8 mouse cellular contexts compared by ENCODE assay signal in the genomic region with DNA sequence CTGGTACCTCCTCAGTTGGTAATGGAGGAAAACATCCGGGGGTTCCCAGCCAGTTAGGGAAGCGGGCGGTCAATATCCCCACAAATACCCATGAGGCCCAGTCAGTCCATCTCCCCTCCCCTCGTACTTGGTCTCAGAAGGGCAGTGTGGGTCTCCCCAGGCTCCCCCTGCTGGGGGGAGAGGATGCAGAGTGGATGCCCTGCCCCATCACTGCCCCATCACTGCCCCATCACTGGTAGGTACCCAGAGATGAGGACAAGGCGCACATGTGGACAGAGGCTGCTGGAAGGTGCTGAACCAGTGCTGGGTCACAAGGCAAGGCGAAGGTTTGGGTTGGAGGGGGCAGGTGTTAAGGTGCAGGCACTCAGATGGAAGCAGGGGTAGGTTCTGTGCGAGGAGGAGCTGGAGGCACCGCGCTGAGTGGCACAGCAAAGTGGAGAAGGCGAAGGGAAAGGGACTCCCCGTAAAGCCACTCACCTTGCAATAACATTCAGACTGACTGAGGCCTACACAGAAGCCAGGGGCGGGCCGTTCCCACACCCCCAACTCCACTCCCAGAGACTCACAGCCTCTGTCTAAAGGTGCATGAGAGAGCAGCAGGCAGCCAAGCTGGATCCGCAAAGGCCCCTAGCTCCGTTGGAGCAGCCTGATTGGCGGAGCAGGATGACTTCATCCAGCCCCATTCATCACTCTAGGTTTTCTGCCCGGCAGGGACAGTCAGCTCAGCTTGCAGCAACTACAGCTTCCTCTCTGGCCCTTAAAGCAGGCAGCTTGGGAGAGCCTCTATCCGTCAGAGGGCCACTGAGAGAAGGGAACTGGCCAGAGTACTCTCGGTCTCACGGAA.
DNase-seq lines count a peak whose midpoint lies in the region; ATAC-seq and TF ChIP-seq lines count a peak whose summit lies in the region.

No protein-coding gene starts in this region.

- intact Hi-C loops in left cerebral cortex, adult 2 months (cut with DNase I): loop anchor here (5.0 to 10.0 kb wide), 2 partner anchors 45 to 167 kb away; no protein-coding TSS in a partner anchor

- H3K27ac ChIP-seq in heart, embryonic 13.5 days (replicated peaks): peak overlapping the region; percentile 46
- H3K27ac ChIP-seq in left cerebral cortex, adult 2 months: peak overlapping the region; percentile 88
- peak overlapping the region; percentile 89 for H3K27ac ChIP-seq in midbrain, embryonic 16.5 days (ENCODE audit: low read length)

- WGBS in heart, embryonic 13.5 days: 23% methylated on average over 20 of the region's 20 CpGs
- WGBS in midbrain, embryonic 16.5 days: 14% methylated on average over 20 of the region's 20 CpGs

- H3K27me3 ChIP-seq in heart, embryonic 13.5 days (replicated peaks): 0 out of 2 replicates have a peak, but pooled peaks cover 4% of the 10 kb centered on the region
- no peaks in the 10 kb centered on the region for H3K27me3 ChIP-seq in midbrain, embryonic 16.5 days (ENCODE audit: control insufficient read depth, insufficient read depth, low read depth, low read length)

- H3K4me1 ChIP-seq in heart, embryonic 13.5 days: peaks cover 29% of the 10 kb centered on the region
- peaks cover 29% of the 10 kb centered on the region for H3K4me1 ChIP-seq in midbrain, embryonic 16.5 days (ENCODE audit: control insufficient read depth, insufficient read depth, low read length)

- peak; percentile 36 for TF ChIP-seq CTCF in left cerebral cortex, adult 2 months (IDR thresholded peaks at IDR 0.05)

- no peaks in the 10 kb centered on the region for H3K36me3 ChIP-seq in heart, embryonic 13.5 days
- H3K36me3 ChIP-seq in midbrain, embryonic 16.5 days (ENCODE audit: control insufficient read depth, insufficient read depth, low read length): no peaks in the 10 kb centered on the region

- H3K4me2 ChIP-seq in heart, embryonic 13.5 days: peak overlapping the region; percentile 57
- peak overlapping the region; percentile 52 for H3K4me2 ChIP-seq in midbrain, embryonic 16.5 days (ENCODE audit: low read length)

- ATAC-seq in heart, embryonic 13.5 days (ENCODE audit: extremely low read depth, insufficient number of reproducible peaks, low FRiP score, low TSS enrichment): peak; percentile 35
- peak; percentile 88 for ATAC-seq in midbrain, embryonic 16.5 days

- peak overlapping the region; percentile 56 for H3K9ac ChIP-seq in heart, embryonic 13.5 days
- peak overlapping the region; percentile 66 for H3K9ac ChIP-seq in midbrain, embryonic 16.5 days (ENCODE audit: low read depth, low read length)

- no peaks in the 10 kb centered on the region for H3K9me3 ChIP-seq in heart, embryonic 13.5 days
- no peaks in the 10 kb centered on the region for H3K9me3 ChIP-seq in midbrain, embryonic 16.5 days (replicated peaks; ENCODE audit: control insufficient read depth, low read length, poor library complexity, severe bottlenecking)

- peak; percentile 44 for DNase-seq in lung, postnatal 10 days
- no peak for DNase-seq in lung, adult 18-20 months
- DNase-seq in cerebellum, postnatal 36 days: peak; percentile 77 to 80
- DNase-seq in left cerebral cortex, adult 2 months (ENCODE audit: extremely low spot score in 1 of 2, low spot score in 2 of 2): peak; percentile 79 to 83
- DNase-seq in urinary bladder, adult 2 months (ENCODE audit: low spot score): no peak
- DNase-seq in ovary, adult 18-20 months (ENCODE audit: low spot score): no peak

- peak overlapping the region; percentile 27 for H3K4me3 ChIP-seq in heart, embryonic 13.5 days
- H3K4me3 ChIP-seq in left cerebral cortex, adult 2 months: peak overlapping the region; percentile 18
- H3K4me3 ChIP-seq in midbrain, embryonic 16.5 days (ENCODE audit: low read depth, low read length): peak overlapping the region; percentile 23

Comparison
In these comparisons a context has a peak if more than half of its experiments do, and no peak if none do; other contexts are left out.
1. DNase-seq: peak in lung, postnatal 10 days (single experiment), cerebellum, postnatal 36 days (2 of 2) and left cerebral cortex, adult 2 months (2 of 2); none in lung, adult 18-20 months (0 of 2), urinary bladder, adult 2 months (single experiment) and ovary, adult 18-20 months (single experiment).
2. Peak in every context shown above with its lines, with median percentiles within 50 percentile points of each other: H3K27ac ChIP-seq and H3K4me3 ChIP-seq.